In genomic region chr6:137465253-137465652, GRCm38 (mm10) we compare ENCODE assay signal across 9 mouse cellular contexts.
DNase-seq lines count a peak whose midpoint lies in the region; ATAC-seq and TF ChIP-seq lines count a peak whose summit lies in the region.
"Had no signal": no experiment of that assay in that cellular context is flagged by ENCODE, and none has a peak within 500 bp of the region (broad histone marks: within the 10 kb centered on the region; RNA-seq: fewer than 3 reads in every experiment).

No protein-coding gene starts in this region.

- peak; percentile 86 for TF ChIP-seq EP300 in heart, adult 2 months (IDR thresholded peaks at IDR 0.05; ENCODE audit: insufficient read depth, low read depth, low read length)

- H3K27me3 ChIP-seq in neural tube, embryonic 13.5 days = no peaks in the 10 kb centered on the region
- H3K27me3 ChIP-seq in heart, adult 2 months (ENCODE audit: control insufficient read depth, insufficient read depth, low read length) = no peaks in the 10 kb centered on the region
- H3K27me3 ChIP-seq in kidney, postnatal 0 days (ENCODE audit: insufficient read depth, low read length) = no peaks in the 10 kb centered on the region
- no peaks in the 10 kb centered on the region for H3K27me3 ChIP-seq in neural tube, embryonic 15.5 days (replicated peaks)
- H3K27me3 ChIP-seq: neural tube, embryonic 12.5 days had no signal

- TF ChIP-seq POLR2A in heart, adult 2 months (IDR thresholded peaks at IDR 0.05; ENCODE audit: insufficient read depth, low read depth, low read length) = no peak

- intact Hi-C loops in heart, adult 2 months (cut with DNase I) = no loop called here

- DNase-seq in neural tube, embryonic 10.5 days (ENCODE audit: extremely low spot score, low spot score) = no peak
- peak; percentile 89 to 91 for DNase-seq in cerebellum, adult 18-20 months
- peak; percentile 78 to 88 for DNase-seq in heart, adult 2 months
- DNase-seq in kidney, postnatal 0 days (ENCODE audit: low spot score) = peak; percentile 64
- DNase-seq in left cerebral cortex, adult 11 months (ENCODE audit: low spot score) = no peak

- peak; percentile 60; the same call in 1 of the 2 replicates for ATAC-seq in neural tube, embryonic 13.5 days (ENCODE audit: low read depth)
- ATAC-seq in kidney, postnatal 0 days (replicated peaks; ENCODE audit: low FRiP score, low read depth) = no peak; the same call in 1 of the 2 replicates
- ATAC-seq in neural tube, embryonic 15.5 days (ENCODE audit: low FRiP score) = peak; percentile 39; the same call in 1 of the 2 replicates
- no peak for ATAC-seq in erythroid progenitor cell, adult 5-6 weeks (replicated peaks; ENCODE audit: low FRiP score, poor library complexity, severe bottlenecking)

- H3K9me3 ChIP-seq in neural tube, embryonic 13.5 days = no peaks in the 10 kb centered on the region
- H3K9me3 ChIP-seq in kidney, postnatal 0 days (replicated peaks; ENCODE audit: low read length) = no peaks in the 10 kb centered on the region
- H3K9me3 ChIP-seq in neural tube, embryonic 15.5 days (replicated peaks) = no peaks in the 10 kb centered on the region

- no peak for TF ChIP-seq CTCF in heart, adult 2 months (IDR thresholded peaks at IDR 0.05)
- no peak for TF ChIP-seq CTCF in kidney, postnatal 0 days (IDR thresholded peaks at IDR 0.05; ENCODE audit: low read depth)

- WGBS in neural tube, embryonic 13.5 days = 31% methylated on average over 2 of the region's 2 CpGs
- WGBS in heart, adult 2 months = 0% methylated on average over 2 of the region's 2 CpGs
- 16% methylated on average over 2 of the region's 2 CpGs for WGBS in kidney, postnatal 0 days
- 33% methylated on average over 2 of the region's 2 CpGs for WGBS in neural tube, embryonic 15.5 days

- no peak overlapping the region for H3K4me3 ChIP-seq in neural tube, embryonic 13.5 days
- no peak overlapping the region for H3K4me3 ChIP-seq in heart, adult 2 months
- H3K4me3 ChIP-seq in kidney, postnatal 0 days (replicated peaks; ENCODE audit: low read depth, low read length) = no peak overlapping the region
- no peak overlapping the region for H3K4me3 ChIP-seq in neural tube, embryonic 15.5 days (replicated peaks)
- H3K4me3 ChIP-seq: neural tube, embryonic 12.5 days had no signal

- H3K36me3 ChIP-seq in neural tube, embryonic 13.5 days = peaks cover 25% of the 10 kb centered on the region
- peaks cover 2% of the 10 kb centered on the region for H3K36me3 ChIP-seq in heart, adult 2 months (ENCODE audit: control insufficient read depth, insufficient read depth, low read length)
- H3K36me3 ChIP-seq in kidney, postnatal 0 days (ENCODE audit: insufficient read depth, low read length) = no peaks in the 10 kb centered on the region
- H3K36me3 ChIP-seq in neural tube, embryonic 15.5 days = peaks cover 11% of the 10 kb centered on the region; the same call in 1 of the 2 replicates

- no peak overlapping the region for H3K9ac ChIP-seq in neural tube, embryonic 13.5 days
- no peak overlapping the region for H3K9ac ChIP-seq in heart, adult 2 months (ENCODE audit: low read depth, low read length)
- no peak overlapping the region for H3K9ac ChIP-seq in kidney, postnatal 0 days (ENCODE audit: low read depth, low read length)
- no peak overlapping the region for H3K9ac ChIP-seq in neural tube, embryonic 15.5 days (replicated peaks)
- H3K9ac ChIP-seq: neural tube, embryonic 12.5 days had no signal

- no peak overlapping the region for H3K27ac ChIP-seq in neural tube, embryonic 13.5 days (replicated peaks)
- peak overlapping the region; percentile 29 for H3K27ac ChIP-seq in heart, adult 2 months
- H3K27ac ChIP-seq in kidney, postnatal 0 days = no peak overlapping the region
- H3K27ac ChIP-seq in neural tube, embryonic 15.5 days (replicated peaks) = peak overlapping the region; percentile 48; the same call in 1 of the 2 replicates
- H3K27ac ChIP-seq: neural tube, embryonic 12.5 days had no signal

- H3K4me2 ChIP-seq in neural tube, embryonic 13.5 days = no peak overlapping the region
- H3K4me2 ChIP-seq in kidney, postnatal 0 days (ENCODE audit: low read length) = no peak overlapping the region
- H3K4me2 ChIP-seq in neural tube, embryonic 15.5 days = no peak overlapping the region
- H3K4me2 ChIP-seq: neural tube, embryonic 12.5 days had no signal

- H3K79me2 ChIP-seq in heart, adult 2 months (replicated peaks; ENCODE audit: control insufficient read depth, insufficient read depth, low read length) = no peaks in the 10 kb centered on the region

- peaks cover 13% of the 10 kb centered on the region; the same call in 1 of the 2 replicates for H3K4me1 ChIP-seq in neural tube, embryonic 13.5 days (replicated peaks)
- H3K4me1 ChIP-seq in heart, adult 2 months (ENCODE audit: control insufficient read depth, insufficient read depth, low read length) = peaks cover 5% of the 10 kb centered on the region; the same call in 1 of the 2 replicates
- no peaks in the 10 kb centered on the region for H3K4me1 ChIP-seq in kidney, postnatal 0 days (replicated peaks; ENCODE audit: insufficient read depth, low read length)
- peaks cover 3% of the 10 kb centered on the region; the same call in 1 of the 2 replicates for H3K4me1 ChIP-seq in neural tube, embryonic 15.5 days
- H3K4me1 ChIP-seq: neural tube, embryonic 12.5 days had no signal

Comparison
In these comparisons a context has a peak if more than half of its experiments do, and no peak if none do; other contexts are left out.
1. H3K27ac ChIP-seq: peak in heart, adult 2 months (single experiment) and neural tube, embryonic 15.5 days (single experiment); none in neural tube, embryonic 13.5 days (single experiment) and kidney, postnatal 0 days (single experiment).
2. ATAC-seq: peak in neural tube, embryonic 13.5 days (single experiment) and neural tube, embryonic 15.5 days (single experiment); none in kidney, postnatal 0 days (single experiment) and erythroid progenitor cell, adult 5-6 weeks (single experiment).
3. DNase-seq: peak in cerebellum, adult 18-20 months (2 of 2), heart, adult 2 months (2 of 2) and kidney, postnatal 0 days (single experiment); none in neural tube, embryonic 10.5 days (single experiment) and left cerebral cortex, adult 11 months (single experiment).